Mouse (Mus musculus): ENCODE results near the gene Zar1l. TPM values are rescaled to one million over a fixed set of nuclear protein-coding genes. Genes with fewer than 3 reads are reported as not detected.

Zar1l gene
- polyA plus RNA-seq (2012), result not detected in 2 replicates

- Histone ChIP-seq H3K27me3 (ENCODE audit: control insufficient read depth) (peaks cover 7% of the 10 kb centered on the region), H3K4me1 (ENCODE audit: control insufficient read depth) (peaks cover 13% of the 10 kb centered on the region), H3K4me3 (replicated peaks) (no peak within 1 kb of the TSS), H3K36me3 (ENCODE audit: control insufficient read depth) (no peaks in the 10 kb centered on the region), H3K9me3 (ENCODE audit: control insufficient read depth, low read length) (peaks cover 4% of the 10 kb centered on the region)
- TF ChIP-seq TAL1 (IDR thresholded peaks at IDR 0.05; ENCODE audit: low read length) (no peak), GATA1 (IDR thresholded peaks at IDR 0.05; ENCODE audit: low read length) (no peak)
Measured at GRCm38 (mm10) chr5:150518064-150518463, at the start of gene Zar1l. Gene Zar1l, minus strand, starts transcription at chr5:150518164.

GRCm38 (mm10) chr5:150566971-150567370 is 49.0 kb upstream of the Zar1l start:
- Histone ChIP-seq H3K9me3 (ENCODE audit: control insufficient read depth, low read length) (no peaks in the 10 kb centered on the region), H3K27me3 (ENCODE audit: control insufficient read depth) (no peaks in the 10 kb centered on the region), H3K4me1 (ENCODE audit: control insufficient read depth) (no peaks in the 10 kb centered on the region), H3K36me3 (ENCODE audit: control insufficient read depth) (peaks cover 97% of the 10 kb centered on the region), H3K4me3 (replicated peaks) (no peak overlapping the region)
- no peak for TF ChIP-seq GATA1 (IDR thresholded peaks at IDR 0.05; ENCODE audit: low read length)
- no peak for TF ChIP-seq TAL1 (IDR thresholded peaks at IDR 0.05; ENCODE audit: low read length)

- H3K4me1 ChIP-seq (ENCODE audit: control insufficient read depth), result peaks cover 4% of the 10 kb centered on the region; the same call in 1 of the 2 replicates
- no peaks in the 10 kb centered on the region for H3K27me3 ChIP-seq (ENCODE audit: control insufficient read depth)
- no peak overlapping the region for H3K4me3 ChIP-seq (replicated peaks)
- no peaks in the 10 kb centered on the region for H3K9me3 ChIP-seq (ENCODE audit: control insufficient read depth, low read length)
- H3K36me3 ChIP-seq (ENCODE audit: control insufficient read depth), result peaks cover 98% of the 10 kb centered on the region
- no peak for TF ChIP-seq TAL1 (IDR thresholded peaks at IDR 0.05; ENCODE audit: low read length)
- TF ChIP-seq GATA1 (IDR thresholded peaks at IDR 0.05; ENCODE audit: low read length), result no peak
Measured at GRCm38 (mm10) chr5:150566226-150566625, 48.3 kb upstream of the Zar1l start.

GRCm38 (mm10) chr5:150564426-150564825 is 46.5 kb upstream of the Zar1l start:
- TF ChIP-seq TAL1 (IDR thresholded peaks at IDR 0.05; ENCODE audit: low read length), result no peak
- TF ChIP-seq GATA1 (IDR thresholded peaks at IDR 0.05; ENCODE audit: low read length), result no peak
- Histone ChIP-seq H3K9me3 (ENCODE audit: control insufficient read depth, low read length) (no peaks in the 10 kb centered on the region), H3K4me3 (replicated peaks) (no peak overlapping the region), H3K4me1 (ENCODE audit: control insufficient read depth) (peaks cover 4% of the 10 kb centered on the region; the same call in 1 of the 2 replicates), H3K36me3 (ENCODE audit: control insufficient read depth) (peaks cover 98% of the 10 kb centered on the region), H3K27me3 (ENCODE audit: control insufficient read depth) (no peaks in the 10 kb centered on the region)

GRCm38 (mm10) chr5:150561783-150562182 is 43.8 kb upstream of the Zar1l start:
- peaks cover 99% of the 10 kb centered on the region for H3K36me3 ChIP-seq (ENCODE audit: control insufficient read depth)
- TF ChIP-seq TAL1 (IDR thresholded peaks at IDR 0.05; ENCODE audit: low read length) (no peak), GATA1 (IDR thresholded peaks at IDR 0.05; ENCODE audit: low read length) (no peak)
- no peaks in the 10 kb centered on the region for H3K27me3 ChIP-seq (ENCODE audit: control insufficient read depth)
- no peak overlapping the region for H3K4me3 ChIP-seq (replicated peaks)
- peaks cover 4% of the 10 kb centered on the region; the same call in 1 of the 2 replicates for H3K4me1 ChIP-seq (ENCODE audit: control insufficient read depth)
- H3K9me3 ChIP-seq (ENCODE audit: control insufficient read depth, low read length), result no peaks in the 10 kb centered on the region

- Histone ChIP-seq H3K9me3 (ENCODE audit: control insufficient read depth, low read length) (no peaks in the 10 kb centered on the region), H3K36me3 (ENCODE audit: control insufficient read depth) (peaks cover 98% of the 10 kb centered on the region), H3K4me1 (ENCODE audit: control insufficient read depth) (peaks cover 4% of the 10 kb centered on the region; the same call in 1 of the 2 replicates), H3K4me3 (replicated peaks) (no peak overlapping the region), H3K27me3 (ENCODE audit: control insufficient read depth) (no peaks in the 10 kb centered on the region)
- TF ChIP-seq GATA1 (IDR thresholded peaks at IDR 0.05; ENCODE audit: low read length) (no peak), TAL1 (IDR thresholded peaks at IDR 0.05; ENCODE audit: low read length) (no peak)
Measured at GRCm38 (mm10) chr5:150561376-150561775, 43.4 kb upstream of the Zar1l start.

GRCm38 (mm10) chr5:150560851-150561250 is 42.9 kb upstream of the Zar1l start:
- Histone ChIP-seq H3K9me3 (ENCODE audit: control insufficient read depth, low read length) (no peaks in the 10 kb centered on the region), H3K27me3 (ENCODE audit: control insufficient read depth) (no peaks in the 10 kb centered on the region), H3K36me3 (ENCODE audit: control insufficient read depth) (peaks cover 97% of the 10 kb centered on the region), H3K4me3 (replicated peaks) (no peak overlapping the region), H3K4me1 (ENCODE audit: control insufficient read depth) (peaks cover 4% of the 10 kb centered on the region; the same call in 1 of the 2 replicates)
- TF ChIP-seq GATA1 (IDR thresholded peaks at IDR 0.05; ENCODE audit: low read length) (no peak), TAL1 (IDR thresholded peaks at IDR 0.05; ENCODE audit: low read length) (no peak)

- TF ChIP-seq GATA1 (IDR thresholded peaks at IDR 0.05; ENCODE audit: low read length) (no peak), TAL1 (IDR thresholded peaks at IDR 0.05; ENCODE audit: low read length) (no peak)
- Histone ChIP-seq H3K9me3 (ENCODE audit: control insufficient read depth, low read length) (no peaks in the 10 kb centered on the region), H3K27me3 (ENCODE audit: control insufficient read depth) (no peaks in the 10 kb centered on the region), H3K36me3 (ENCODE audit: control insufficient read depth) (peaks cover 96% of the 10 kb centered on the region), H3K4me1 (ENCODE audit: control insufficient read depth) (peaks cover 4% of the 10 kb centered on the region; the same call in 1 of the 2 replicates), H3K4me3 (replicated peaks) (no peak overlapping the region)
Measured at GRCm38 (mm10) chr5:150559519-150560103, 41.6 kb upstream of the Zar1l start.

- peaks cover 83% of the 10 kb centered on the region for H3K36me3 ChIP-seq (ENCODE audit: control insufficient read depth)
- no peaks in the 10 kb centered on the region for H3K9me3 ChIP-seq (ENCODE audit: control insufficient read depth, low read length)
- H3K27me3 ChIP-seq (ENCODE audit: control insufficient read depth), result no peaks in the 10 kb centered on the region
- H3K4me1 ChIP-seq (ENCODE audit: control insufficient read depth), result no peaks in the 10 kb centered on the region
- TF ChIP-seq TAL1 (IDR thresholded peaks at IDR 0.05; ENCODE audit: low read length) (no peak), GATA1 (IDR thresholded peaks at IDR 0.05; ENCODE audit: low read length) (no peak)
- H3K4me3 ChIP-seq (replicated peaks), result no peak overlapping the region
Measured at GRCm38 (mm10) chr5:150551637-150552036, 33.7 kb upstream of the Zar1l start.
